ENCODE assay signal across 9 mouse cellular contexts in the genomic region with DNA sequence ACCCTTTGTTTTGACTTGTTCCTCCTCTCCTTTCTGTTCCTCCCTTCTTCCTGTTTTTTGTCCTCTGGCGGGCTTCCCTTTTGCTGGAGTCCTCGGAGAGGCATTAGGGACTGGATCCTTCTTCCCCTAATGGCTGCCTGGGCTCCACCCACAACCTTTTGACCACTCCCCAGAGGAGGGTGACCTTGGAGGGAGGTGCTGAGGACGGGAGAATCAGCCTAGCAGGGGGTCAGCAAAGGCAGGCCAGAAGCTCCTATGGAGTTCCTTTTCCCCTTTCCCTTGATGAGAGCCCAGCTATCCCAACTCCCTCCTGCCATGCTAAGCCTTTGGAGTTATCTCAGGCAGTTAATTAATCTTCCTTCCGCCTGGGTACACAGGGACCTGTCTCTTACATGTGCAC. TPM values are rescaled to one million over a fixed set of nuclear protein-coding genes. Genes with fewer than 3 reads are reported as not detected.
DNase-seq lines count a peak whose midpoint lies in the region; ATAC-seq and TF ChIP-seq lines count a peak whose summit lies in the region.
"Had no signal": no experiment of that assay in that cellular context is flagged by ENCODE, and none has a peak within 500 bp of the region (broad histone marks: within the 10 kb centered on the region; RNA-seq: fewer than 3 reads in every experiment).

No protein-coding gene starts in this region.

- H3K27me3 ChIP-seq in forebrain, embryonic 15.5 days, result no peaks in the 10 kb centered on the region
- no peaks in the 10 kb centered on the region for H3K27me3 ChIP-seq in hindbrain, embryonic 12.5 days
- H3K27me3 ChIP-seq in limb, embryonic 14.5 days (ENCODE audit: control insufficient read depth, insufficient read depth, low read length), result no peaks in the 10 kb centered on the region
- H3K27me3 ChIP-seq in midbrain, embryonic 13.5 days, result no peaks in the 10 kb centered on the region
- no peaks in the 10 kb centered on the region for H3K27me3 ChIP-seq in testis, adult 2 months (ENCODE audit: control insufficient read depth, insufficient read depth, low read length)

- no peaks in the 10 kb centered on the region for H3K9me3 ChIP-seq in forebrain, embryonic 15.5 days
- no peaks in the 10 kb centered on the region for H3K9me3 ChIP-seq in hindbrain, embryonic 12.5 days (replicated peaks)
- H3K9me3 ChIP-seq in limb, embryonic 14.5 days (ENCODE audit: control insufficient read depth, low read length), result no peaks in the 10 kb centered on the region
- no peaks in the 10 kb centered on the region for H3K9me3 ChIP-seq in midbrain, embryonic 13.5 days

- no peak for TF ChIP-seq POLR2A in limb, embryonic 14.5 days (IDR thresholded peaks at IDR 0.05; ENCODE audit: borderline replicate concordance, extremely low read depth, insufficient read depth, insufficient read length)
- TF ChIP-seq POLR2A in testis, adult 2 months (IDR thresholded peaks at IDR 0.05; ENCODE audit: control insufficient read depth, low read depth, low read length), result no peak

- ATAC-seq in forebrain, embryonic 15.5 days (replicated peaks), result no peak
- ATAC-seq in hindbrain, embryonic 12.5 days (ENCODE audit: low FRiP score), result no peak
- no peak for ATAC-seq in limb, embryonic 14.5 days (ENCODE audit: low FRiP score, low read depth)
- no peak for ATAC-seq in midbrain, embryonic 13.5 days

- H3K27ac ChIP-seq in forebrain, embryonic 15.5 days (replicated peaks), result peak overlapping the region; percentile 94
- H3K27ac ChIP-seq in hindbrain, embryonic 12.5 days, result peak overlapping the region; percentile 91
- H3K27ac ChIP-seq in limb, embryonic 14.5 days (replicated peaks; ENCODE audit: low read depth, low read length), result peak overlapping the region; percentile 77; the same call in 1 of the 2 replicates
- H3K27ac ChIP-seq in midbrain, embryonic 13.5 days, result peak overlapping the region; percentile 97
- no peak overlapping the region for H3K27ac ChIP-seq in testis, adult 2 months (ENCODE audit: control insufficient read depth, insufficient read depth, low read depth, low read length)

- DNase-seq in left cerebral cortex, postnatal 4 days, result peak; percentile 52
- no peak for DNase-seq in left cerebral cortex, adult 11 months (ENCODE audit: low spot score)
- DNase-seq in cerebellum, adult 11-12 months, result peak; percentile 87
- no peak for DNase-seq in limb, embryonic 14.5 days (ENCODE audit: low spot score)

- H3K4me3 ChIP-seq in forebrain, embryonic 15.5 days, result peak overlapping the region; percentile 74
- H3K4me3 ChIP-seq in hindbrain, embryonic 12.5 days, result peak overlapping the region; percentile 64
- peak overlapping the region; percentile 78 for H3K4me3 ChIP-seq in limb, embryonic 14.5 days (replicated peaks; ENCODE audit: low read length)
- peak overlapping the region; percentile 78 for H3K4me3 ChIP-seq in midbrain, embryonic 13.5 days (replicated peaks)
- H3K4me3 ChIP-seq in testis, adult 2 months (ENCODE audit: control insufficient read depth, low read depth, low read length), result peak overlapping the region; percentile 16; the same call in 1 of the 2 replicates

- peak overlapping the region; percentile 82 for H3K4me2 ChIP-seq in forebrain, embryonic 15.5 days (replicated peaks)
- H3K4me2 ChIP-seq in hindbrain, embryonic 12.5 days (replicated peaks), result peak overlapping the region; percentile 88
- H3K4me2 ChIP-seq in limb, embryonic 14.5 days (replicated peaks; ENCODE audit: low read depth, low read length, severe bottlenecking), result peak overlapping the region; percentile 80
- H3K4me2 ChIP-seq in midbrain, embryonic 13.5 days (replicated peaks), result peak overlapping the region; percentile 88

- H3K9ac ChIP-seq in forebrain, embryonic 15.5 days (replicated peaks), result peak overlapping the region; percentile 89
- peak overlapping the region; percentile 90 for H3K9ac ChIP-seq in hindbrain, embryonic 12.5 days
- H3K9ac ChIP-seq in limb, embryonic 14.5 days (ENCODE audit: low read depth, low read length, severe bottlenecking), result peak overlapping the region; percentile 81
- peak overlapping the region; percentile 92 for H3K9ac ChIP-seq in midbrain, embryonic 13.5 days (replicated peaks)

- peaks cover 36% of the 10 kb centered on the region for H3K4me1 ChIP-seq in forebrain, embryonic 15.5 days
- peaks cover 35% of the 10 kb centered on the region for H3K4me1 ChIP-seq in hindbrain, embryonic 12.5 days
- peaks cover 12% of the 10 kb centered on the region for H3K4me1 ChIP-seq in limb, embryonic 14.5 days (ENCODE audit: control insufficient read depth, insufficient read depth, low read length)
- peaks cover 44% of the 10 kb centered on the region for H3K4me1 ChIP-seq in midbrain, embryonic 13.5 days (replicated peaks)
- peaks cover 20% of the 10 kb centered on the region for H3K4me1 ChIP-seq in testis, adult 2 months (ENCODE audit: control insufficient read depth, insufficient read depth, low read length)

- intact Hi-C loops in left cerebral cortex, postnatal 4 days (cut with DNase I), result no loop called here

- TF ChIP-seq CTCF in testis, adult 2 months (IDR thresholded peaks at IDR 0.05; ENCODE audit: control insufficient read depth, insufficient read depth, insufficient replicate concordance, low read depth, low read length), result no peak

- peaks cover 3% of the 10 kb centered on the region; the same call in 1 of the 2 replicates for H3K36me3 ChIP-seq in forebrain, embryonic 15.5 days
- peaks cover 29% of the 10 kb centered on the region for H3K36me3 ChIP-seq in hindbrain, embryonic 12.5 days
- peaks cover 36% of the 10 kb centered on the region for H3K36me3 ChIP-seq in limb, embryonic 14.5 days (ENCODE audit: control insufficient read depth, insufficient read depth, low read length)
- H3K36me3 ChIP-seq in midbrain, embryonic 13.5 days, result peaks cover 23% of the 10 kb centered on the region
- peaks cover 2% of the 10 kb centered on the region; the same call in 1 of the 2 replicates for H3K36me3 ChIP-seq in testis, adult 2 months (ENCODE audit: control insufficient read depth, insufficient read depth, low read length)

- WGBS in forebrain, embryonic 15.5 days, result 2% methylated on average over 4 of the region's 4 CpGs
- 3% methylated on average over 4 of the region's 4 CpGs for WGBS in hindbrain, embryonic 12.5 days
- WGBS in limb, embryonic 14.5 days, result 15% methylated on average over 4 of the region's 4 CpGs
- WGBS in midbrain, embryonic 13.5 days, result 5% methylated on average over 4 of the region's 4 CpGs

RNA-seq across cellular contexts. Expression of gene Kmt5c, which starts 1.2 kb away (rescaled TPM):
- 10 to 100 TPM; 53.2 to 58.9 TPM for total RNA-seq in left cerebral cortex, postnatal 4 days (2021)
- polyA plus RNA-seq in forebrain, embryonic 15.5 days (2015; fragmentation: Nextera tagmentation; extraction: Ambion mirVana), result 64.3 and 70.6 TPM in 2 replicates
- polyA plus RNA-seq in hindbrain, embryonic 12.5 days (2016; fragmentation: Nextera tagmentation; extraction: Ambion mirVana), result 87.5 and 91.5 TPM in 2 replicates
- polyA plus RNA-seq in limb, embryonic 14.5 days (2012; rRNA removed), result 161 and 223 TPM in 2 replicates
- 44.4 and 51.2 TPM in 2 replicates for polyA plus RNA-seq in limb, embryonic 14.5 days (2014; fragmentation: Nextera tagmentation; extraction: Ambion mirVana)
- polyA plus RNA-seq in midbrain, embryonic 13.5 days (2015; fragmentation: Nextera tagmentation; extraction: Ambion mirVana), result 90.0 and 92.5 TPM in 2 replicates
- 35.7 and 37.0 TPM in 2 replicates for polyA plus RNA-seq in testis, adult 2 months (2012; rRNA removed)

RNA-seq across cellular contexts. Expression of gene Cox6b2, which starts 11.7 kb away (rescaled TPM):
- 1 to 10 TPM; 7.3 to 8.8 TPM for total RNA-seq in left cerebral cortex, postnatal 4 days (2021)
- 13.7 and 14.1 TPM in 2 replicates for polyA plus RNA-seq in forebrain, embryonic 15.5 days (2015; fragmentation: Nextera tagmentation; extraction: Ambion mirVana)
- polyA plus RNA-seq in hindbrain, embryonic 12.5 days (2016; fragmentation: Nextera tagmentation; extraction: Ambion mirVana), result 37.6 and 39.8 TPM in 2 replicates
- polyA plus RNA-seq in limb, embryonic 14.5 days (2012; rRNA removed), result 91.7 and 127 TPM in 2 replicates
- polyA plus RNA-seq in limb, embryonic 14.5 days (2014; fragmentation: Nextera tagmentation; extraction: Ambion mirVana), result 44.7 and 48.9 TPM in 2 replicates
- 19.7 and 22.9 TPM in 2 replicates for polyA plus RNA-seq in midbrain, embryonic 13.5 days (2015; fragmentation: Nextera tagmentation; extraction: Ambion mirVana)
- polyA plus RNA-seq in testis, adult 2 months (2012; rRNA removed), result 1,707 and 1,788 TPM in 2 replicates

RNA-seq across cellular contexts. Expression of gene Tmem150b, which starts 16.1 kb away (rescaled TPM):
- not detected for total RNA-seq in left cerebral cortex, postnatal 4 days (2021)
- 0.08 and 0.24 TPM in 2 replicates for polyA plus RNA-seq in forebrain, embryonic 15.5 days (2015; fragmentation: Nextera tagmentation; extraction: Ambion mirVana)
- polyA plus RNA-seq in hindbrain, embryonic 12.5 days (2016; fragmentation: Nextera tagmentation; extraction: Ambion mirVana), result 0.26 and 0.48 TPM in 2 replicates
- 0.17 and 0.24 TPM in 2 replicates for polyA plus RNA-seq in limb, embryonic 14.5 days (2012; rRNA removed)
- polyA plus RNA-seq in limb, embryonic 14.5 days (2014; fragmentation: Nextera tagmentation; extraction: Ambion mirVana), result 0.17 and 0.46 TPM in 2 replicates
- polyA plus RNA-seq in midbrain, embryonic 13.5 days (2015; fragmentation: Nextera tagmentation; extraction: Ambion mirVana), result 0.22 and 0.24 TPM in 2 replicates
- 0.12 and 0.14 TPM in 2 replicates for polyA plus RNA-seq in testis, adult 2 months (2012; rRNA removed)

RNA-seq across cellular contexts. Expression of gene Fam71e2, which starts 30.0 kb away (rescaled TPM):
- total RNA-seq in left cerebral cortex, postnatal 4 days (2021), result not detected
- polyA plus RNA-seq in forebrain, embryonic 15.5 days (2015; fragmentation: Nextera tagmentation; extraction: Ambion mirVana), result not detected in 2 replicates
- not detected in 2 replicates for polyA plus RNA-seq in hindbrain, embryonic 12.5 days (2016; fragmentation: Nextera tagmentation; extraction: Ambion mirVana)
- polyA plus RNA-seq in limb, embryonic 14.5 days (2012; rRNA removed), result 0.03 TPM in 1 of 2 replicates, not detected in the other
- not detected in 2 replicates for polyA plus RNA-seq in limb, embryonic 14.5 days (2014; fragmentation: Nextera tagmentation; extraction: Ambion mirVana)
- not detected in 2 replicates for polyA plus RNA-seq in midbrain, embryonic 13.5 days (2015; fragmentation: Nextera tagmentation; extraction: Ambion mirVana)
- polyA plus RNA-seq in testis, adult 2 months (2012; rRNA removed), result 319 and 358 TPM in 2 replicates
- total RNA-seq: adrenal gland, postnatal 4 days had no signal

RNA-seq across cellular contexts. Expression of gene Il11, which starts 41.5 kb away (rescaled TPM):
- 1 to 10 TPM in 1 of 2 experiments, under 1 TPM in 1; 0.82 to 1.2 TPM for total RNA-seq in left cerebral cortex, postnatal 4 days (2021)
- polyA plus RNA-seq in forebrain, embryonic 15.5 days (2015; fragmentation: Nextera tagmentation; extraction: Ambion mirVana), result 0.56 and 1.2 TPM in 2 replicates
- 0.34 TPM in 1 of 2 replicates, not detected in the other for polyA plus RNA-seq in hindbrain, embryonic 12.5 days (2016; fragmentation: Nextera tagmentation; extraction: Ambion mirVana)
- polyA plus RNA-seq in limb, embryonic 14.5 days (2012; rRNA removed), result 0.33 and 0.63 TPM in 2 replicates
- polyA plus RNA-seq in limb, embryonic 14.5 days (2014; fragmentation: Nextera tagmentation; extraction: Ambion mirVana), result 0.22 TPM in 1 of 2 replicates, not detected in the other
- 0.48 and 1.1 TPM in 2 replicates for polyA plus RNA-seq in midbrain, embryonic 13.5 days (2015; fragmentation: Nextera tagmentation; extraction: Ambion mirVana)
- 15.5 and 17.3 TPM in 2 replicates for polyA plus RNA-seq in testis, adult 2 months (2012; rRNA removed)

Comparison
In these comparisons a context has a peak if more than half of its experiments do, and no peak if none do; other contexts are left out.
1. DNase-seq: peak in left cerebral cortex, postnatal 4 days (single experiment) and cerebellum, adult 11-12 months (single experiment); none in left cerebral cortex, adult 11 months (single experiment) and limb, embryonic 14.5 days (single experiment).
2. H3K4me3 ChIP-seq: peak in every context shown above with its lines; median percentile 78 in limb, embryonic 14.5 days; 78 in midbrain, embryonic 13.5 days; 74 in forebrain, embryonic 15.5 days; 64 in hindbrain, embryonic 12.5 days; 16 in testis, adult 2 months.
3. RNA of gene Cox6b2, which starts 11.7 kb away (polyA plus RNA-seq): 1,707 to 1,788 TPM in testis, adult 2 months; 44.7 to 127 TPM in limb, embryonic 14.5 days, 37.6 to 39.8 TPM in hindbrain, embryonic 12.5 days, 19.7 to 22.9 TPM in midbrain, embryonic 13.5 days and 13.7 to 14.1 TPM in forebrain, embryonic 15.5 days; every median in the first group is over 10 times any median in the second.
4. Peak in every context shown above with its lines, with median percentiles within 50 percentile points of each other: H3K4me2 ChIP-seq and H3K9ac ChIP-seq.